Mouse (Mus musculus) heart, adult 2 months (tissue): ENCODE data around the gene Gucy2g. TPM values are rescaled to one million over a fixed set of nuclear protein-coding genes. Genes with fewer than 3 reads are reported as not detected.

ENCODE experiments used
- DNase-seq, 2 experiments: peaks; one replicate each; pipeline ENCODE4 v3.0.0; 2021
- H3K27ac ChIP-seq: fragments of 200-600 bp; 2 replicates; pipeline ENCODE4 v1.8.1; 2022
- H3K27me3 ChIP-seq: fragments of 200-500 bp; 2 replicates; pipeline ENCODE4 v1.6.1; 2012; ENCODE audit warnings: mild to moderate bottlenecking, low read length, inconsistent platforms, mixed read lengths; ENCODE audit not compliant: control insufficient read depth, insufficient read depth
- H3K36me3 ChIP-seq: fragments of 200-500 bp; 2 replicates; pipeline ENCODE4 v1.6.1; 2012; ENCODE audit warnings: low read length, inconsistent platforms; ENCODE audit not compliant: control insufficient read depth, insufficient read depth
- H3K4me1 ChIP-seq: fragments of 200-500 bp; 2 replicates; pipeline ENCODE4 v1.6.1; 2011; ENCODE audit warnings: low read length; ENCODE audit not compliant: control insufficient read depth, insufficient read depth
- H3K4me3 ChIP-seq: fragments of 200-600 bp; 2 replicates; pipeline ENCODE4 v1.8.1; 2022
- H3K79me2 ChIP-seq: fragments of 200-500 bp; replicated peaks from 2 replicates; pipeline ENCODE4 v1.6.1; 2012; ENCODE audit warnings: mild to moderate bottlenecking, inconsistent platforms, low read length, moderate library complexity, mixed read lengths; ENCODE audit not compliant: control insufficient read depth, insufficient read depth
- H3K9ac ChIP-seq: fragments of 200-500 bp; 2 replicates; pipeline ENCODE4 v1.6.1; 2012; ENCODE audit warnings: low read depth, mild to moderate bottlenecking, control low read depth, inconsistent platforms, low read length, mixed read lengths
- CTCF ChIP-seq: fragments of 200-600 bp; IDR thresholded peaks from 2 replicates; pipeline ENCODE4 v1.8.1; 2022; ENCODE audit warnings: antibody characterized with exemption, mild to moderate bottlenecking, moderate library complexity
- EP300 ChIP-seq: fragments of 200-500 bp; IDR thresholded peaks from 2 replicates; pipeline ENCODE4 v1.6.1; 2011; ENCODE audit warnings: low read depth, low read length, control low read depth; ENCODE audit not compliant: insufficient read depth
- POLR2A ChIP-seq: fragments of 200-500 bp; IDR thresholded peaks from 2 replicates; pipeline ENCODE4 v1.6.1; 2011; ENCODE audit warnings: mild to moderate bottlenecking, low read depth, low read length, control low read depth; ENCODE audit not compliant: insufficient read depth
- WGBS: fragments of 180-500 bp; shearing (Covaris S2); methylation state at CpG from one replicate; pipeline ENCODE4 v1.1.7; 2018; 5-methylcytosine and 5-hydroxymethylcytosine counted together
- intact Hi-C: fragments of 180-260 bp; cut with DNase I; formaldehyde crosslinking; loops from one replicate; pipeline ENCODE4 v1.15.1; 2025
- polyA plus RNA-seq: library from polyadenylated mRNA; depleted of rRNA; stranded (reverse); fragments of >200 nt; gene quantifications from 2 replicates; pipeline ENCODE4 v1.2.3, GENCODE M21; 2012
- total RNA-seq, 2 experiments: library from RNA; stranded (reverse); gene quantifications; 2 replicates each; pipeline ENCODE4 v1.2.3; 2021

The Gucy2g gene
- total and polyA plus RNA-seq, 3 experiments = 0.07 to 0.12 TPM; not detected in 1

DNA sequence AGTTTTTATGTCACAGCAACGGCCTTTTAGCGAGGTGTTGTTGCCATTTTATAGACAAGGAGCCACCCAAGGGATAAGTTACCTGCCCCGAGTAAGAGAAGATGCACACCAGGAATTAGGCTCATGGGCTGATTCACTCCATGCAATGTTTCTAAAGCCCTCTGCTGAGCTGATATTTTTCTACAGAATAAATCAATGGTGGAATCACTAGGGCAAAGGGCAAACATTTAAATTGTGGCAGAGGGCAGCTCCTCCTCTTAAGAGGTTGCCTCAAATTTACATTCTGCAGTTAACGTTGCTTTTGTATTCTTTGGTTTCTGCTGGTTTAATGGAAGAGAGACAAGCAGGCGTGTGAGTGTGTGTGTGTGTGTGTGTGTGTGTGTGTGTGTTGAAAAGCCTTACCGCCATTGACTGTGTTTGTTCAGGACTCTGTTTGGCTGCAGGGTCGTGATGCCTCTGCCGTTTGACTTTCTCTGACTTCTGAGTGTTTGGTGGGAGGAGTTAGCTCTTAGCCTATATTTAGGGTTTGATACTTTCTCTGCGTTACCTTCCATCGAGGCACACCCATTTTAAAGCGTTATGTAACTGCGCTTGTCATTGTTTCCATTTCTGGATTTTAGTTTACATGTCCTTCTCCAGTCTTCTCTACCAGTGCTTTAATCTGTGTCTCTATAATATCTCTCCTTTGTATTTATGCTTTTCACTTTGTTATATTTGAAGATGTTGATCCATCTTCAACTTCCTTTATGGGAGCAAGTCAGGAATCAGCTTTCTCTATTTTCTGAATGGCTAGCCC lies 19.6 kb upstream of the Gucy2g start:
- intact Hi-C loops = no loop called here

DNA sequence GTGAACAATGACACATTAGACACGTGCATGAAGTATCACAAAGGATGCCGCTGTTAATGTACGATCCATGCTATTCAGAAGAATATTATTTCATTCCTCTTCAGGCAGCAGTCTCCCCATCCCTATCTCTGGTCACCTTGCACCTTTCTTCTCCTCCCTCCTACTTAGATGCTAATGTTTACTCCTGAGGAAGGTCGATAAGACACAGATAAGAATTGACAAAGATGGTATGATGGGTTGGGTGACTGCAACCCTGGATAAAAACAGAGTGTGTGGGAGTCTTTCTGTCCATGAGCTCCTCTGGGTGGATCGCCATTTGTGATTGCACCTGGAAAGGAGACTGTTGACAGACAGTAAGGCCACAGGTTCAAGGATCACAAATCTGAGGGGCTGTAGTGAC lies 17.5 kb upstream of the Gucy2g start:
- no peak overlapping the region for H3K9ac ChIP-seq
- 78% methylated on average over 5 of the region's 5 CpGs for WGBS
- no peaks in the 10 kb centered on the region for H3K79me2 ChIP-seq
- no peak overlapping the region for H3K27ac ChIP-seq
- no peaks in the 10 kb centered on the region for H3K36me3 ChIP-seq
- intact Hi-C loops = no loop called here
- TF ChIP-seq EP300 (no peak), CTCF (no peak), POLR2A (no peak)
- no peaks in the 10 kb centered on the region for H3K27me3 ChIP-seq
- no peaks in the 10 kb centered on the region for H3K4me1 ChIP-seq
- H3K4me3 ChIP-seq = no peak overlapping the region
- no peak for DNase-seq

More for the DNA sequence above, 19.6 kb upstream of the Gucy2g start:
- Histone ChIP-seq H3K27ac (no peak overlapping the region), H3K36me3 (no peaks in the 10 kb centered on the region), H3K27me3 (no peaks in the 10 kb centered on the region), H3K4me3 (no peak overlapping the region), H3K4me1 (no peaks in the 10 kb centered on the region), H3K79me2 (no peaks in the 10 kb centered on the region), H3K9ac (no peak overlapping the region)
- WGBS = 67% methylated on average over 12 of the region's 12 CpGs
- no peak for DNase-seq
- TF ChIP-seq EP300 (no peak), CTCF (no peak), POLR2A (no peak)

DNA sequence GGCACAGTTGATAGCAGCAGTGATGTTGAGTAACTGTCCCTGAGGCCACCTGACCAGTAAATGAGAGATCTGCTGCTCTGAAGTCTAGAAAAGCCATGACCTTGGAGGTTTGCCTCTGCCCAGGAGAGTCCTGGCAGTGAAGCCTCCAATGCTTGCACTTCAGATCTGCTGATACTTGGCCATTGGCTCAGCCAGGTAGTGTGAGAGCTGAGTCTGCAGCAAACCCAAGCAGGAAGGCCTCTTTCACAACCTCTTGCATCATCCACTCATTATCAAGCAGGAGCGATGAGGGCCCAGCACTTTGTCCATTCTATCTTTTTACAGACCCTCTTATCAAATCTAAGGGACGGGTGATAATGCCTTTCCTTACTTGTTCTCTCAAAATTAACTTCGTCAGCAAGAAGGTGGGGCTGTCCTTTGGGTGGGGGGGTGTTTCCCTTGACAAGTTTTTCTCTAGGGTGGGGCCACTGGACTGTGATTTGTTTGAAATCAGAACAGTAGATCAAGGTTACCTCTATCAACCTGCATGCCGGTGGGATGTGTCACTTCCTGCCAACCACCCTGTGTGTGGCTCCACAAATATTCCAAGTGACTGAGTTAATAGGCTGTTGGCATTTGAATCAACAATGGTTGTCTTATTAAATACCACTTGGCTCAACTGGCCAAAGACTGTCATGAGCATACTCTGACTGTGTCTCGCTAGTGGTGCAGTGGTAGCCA lies 16.8 kb upstream of the Gucy2g start:
- intact Hi-C loops = no loop called here
- H3K36me3 ChIP-seq = no peaks in the 10 kb centered on the region
- H3K4me1 ChIP-seq = no peaks in the 10 kb centered on the region
- TF ChIP-seq CTCF (no peak), EP300 (no peak), POLR2A (no peak)
- 67% methylated on average over 5 of the region's 5 CpGs for WGBS
- no peaks in the 10 kb centered on the region for H3K79me2 ChIP-seq
- no peak for DNase-seq
- no peak overlapping the region for H3K27ac ChIP-seq
- H3K4me3 ChIP-seq = no peak overlapping the region
- no peaks in the 10 kb centered on the region for H3K27me3 ChIP-seq
- no peak overlapping the region for H3K9ac ChIP-seq

DNA sequence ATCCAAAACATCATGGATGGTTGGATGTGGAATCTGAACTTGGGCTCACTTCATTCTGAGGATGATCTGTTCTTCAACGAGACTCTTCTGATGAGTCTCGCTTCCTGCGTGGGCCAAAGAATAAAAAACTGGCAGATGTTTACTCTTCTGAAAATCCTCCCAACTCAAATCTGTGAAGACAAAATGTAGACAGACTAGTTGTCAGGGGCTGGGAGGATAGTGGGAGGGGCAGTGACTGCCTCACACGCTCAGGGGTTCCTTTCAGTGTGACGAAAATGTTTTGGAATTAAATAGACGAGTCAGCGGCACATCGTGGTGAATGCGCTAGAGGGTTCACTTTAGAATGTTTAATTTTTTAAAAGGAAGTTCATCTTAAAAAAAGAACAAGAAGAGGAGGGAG lies 15.1 kb upstream of the Gucy2g start:
- no peak overlapping the region for H3K9ac ChIP-seq
- no peak overlapping the region for H3K27ac ChIP-seq
- H3K27me3 ChIP-seq = no peaks in the 10 kb centered on the region
- intact Hi-C loops = no loop called here
- TF ChIP-seq EP300 = no peak
- no peak for TF ChIP-seq CTCF
- no peak for TF ChIP-seq POLR2A
- no peak overlapping the region for H3K4me3 ChIP-seq
- H3K36me3 ChIP-seq = no peaks in the 10 kb centered on the region
- WGBS = 77% methylated on average over 9 of the region's 9 CpGs
- no peaks in the 10 kb centered on the region for H3K79me2 ChIP-seq
- DNase-seq = no peak
- no peaks in the 10 kb centered on the region for H3K4me1 ChIP-seq

DNA sequence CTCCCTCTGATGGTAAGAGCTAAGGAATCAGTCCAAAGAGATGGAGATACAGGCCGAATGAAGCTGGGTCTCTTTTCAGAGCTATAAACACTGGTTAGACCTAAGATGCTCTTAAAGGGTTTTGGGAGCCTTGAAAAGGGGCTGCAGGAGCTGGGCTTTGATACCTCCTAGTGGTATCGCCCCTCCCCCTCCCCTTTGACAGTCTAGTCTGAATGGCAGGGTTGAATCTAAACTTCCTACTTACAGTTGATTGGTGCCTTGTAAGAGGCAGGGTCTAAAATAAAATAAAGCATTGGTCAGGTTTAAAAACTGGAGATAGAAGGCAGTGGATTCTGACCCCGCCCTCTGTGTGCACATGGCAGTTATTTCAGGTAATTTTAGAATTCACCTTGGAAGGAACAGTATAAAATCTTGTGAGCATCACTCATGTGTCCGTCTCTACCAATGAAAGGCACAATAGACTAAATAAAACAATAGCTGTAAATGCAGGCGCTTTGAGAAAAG lies 13.5 kb upstream of the Gucy2g start:
- Histone ChIP-seq H3K9ac (no peak overlapping the region), H3K4me3 (peak overlapping the region; percentile 85), H3K4me1 (no peaks in the 10 kb centered on the region), H3K27me3 (no peaks in the 10 kb centered on the region), H3K79me2 (no peaks in the 10 kb centered on the region), H3K36me3 (no peaks in the 10 kb centered on the region), H3K27ac (no peak overlapping the region)
- 30% methylated on average over 5 of the region's 5 CpGs for WGBS
- TF ChIP-seq EP300 (no peak), CTCF (no peak), POLR2A (no peak)
- DNase-seq = no peak
- intact Hi-C loops = no loop called here
